14 mouse cellular contexts compared by ENCODE assay signal in genomic region chr12:108255960-108256359, GRCm38 (mm10). TPM values are rescaled to one million over a fixed set of nuclear protein-coding genes. Genes with fewer than 3 reads are reported as not detected.
A peak's percentile ranks its signal among the peaks of the same experiment; 100 is the strongest.
DNase-seq lines count a peak whose midpoint lies in the region; ATAC-seq and TF ChIP-seq lines count a peak whose summit lies in the region.
"Had no signal": no experiment of that assay in that cellular context is flagged by ENCODE, and none has a peak within 500 bp of the region (broad histone marks: within the 10 kb centered on the region; RNA-seq: fewer than 3 reads in every experiment).

No protein-coding gene starts in this region.

- H3K36me3 ChIP-seq in forebrain, embryonic 12.5 days (replicated peaks): no peaks in the 10 kb centered on the region
- H3K36me3 ChIP-seq in forebrain, postnatal 0 days (ENCODE audit: insufficient read depth): no peaks in the 10 kb centered on the region
- H3K36me3 ChIP-seq in intestine, embryonic 15.5 days: no peaks in the 10 kb centered on the region
- H3K36me3 ChIP-seq in intestine, postnatal 0 days (ENCODE audit: control insufficient read depth, insufficient read depth): no peaks in the 10 kb centered on the region
- no peaks in the 10 kb centered on the region for H3K36me3 ChIP-seq in embryonic facial prominence, embryonic 11.5 days (replicated peaks; ENCODE audit: control insufficient read depth, insufficient read depth, low read depth, low read length)
- no peaks in the 10 kb centered on the region for H3K36me3 ChIP-seq in midbrain, embryonic 13.5 days
- H3K36me3 ChIP-seq: embryonic facial prominence, embryonic 15.5 days had no signal

- peak overlapping the region; percentile 66 for H3K27ac ChIP-seq in forebrain, embryonic 12.5 days
- no peak overlapping the region for H3K27ac ChIP-seq in forebrain, postnatal 0 days (ENCODE audit: low read depth, low read length)
- H3K27ac ChIP-seq in intestine, embryonic 15.5 days: 0 out of 2 replicates have a peak overlapping the region, but pooled peaks have one; percentile 48
- no peak overlapping the region for H3K27ac ChIP-seq in intestine, postnatal 0 days (ENCODE audit: low read depth, low read length)
- H3K27ac ChIP-seq in embryonic facial prominence, embryonic 11.5 days (replicated peaks; ENCODE audit: low read depth, low read length): 0 out of 2 replicates have a peak overlapping the region, but pooled peaks have one; percentile 16
- H3K27ac ChIP-seq in midbrain, embryonic 13.5 days: peak overlapping the region; percentile 47
- H3K27ac ChIP-seq: embryonic facial prominence, embryonic 15.5 days; liver, embryonic 14.5 days; macrophage had no signal

- H3K9ac ChIP-seq in forebrain, embryonic 12.5 days: no peak overlapping the region
- no peak overlapping the region for H3K9ac ChIP-seq in forebrain, postnatal 0 days
- H3K9ac ChIP-seq in intestine, embryonic 15.5 days: no peak overlapping the region
- no peak overlapping the region for H3K9ac ChIP-seq in intestine, postnatal 0 days (ENCODE audit: low read depth, low read length)
- H3K9ac ChIP-seq in embryonic facial prominence, embryonic 11.5 days (replicated peaks; ENCODE audit: low read length): no peak overlapping the region
- H3K9ac ChIP-seq in midbrain, embryonic 13.5 days (replicated peaks): no peak overlapping the region
- H3K9ac ChIP-seq: embryonic facial prominence, embryonic 15.5 days; liver, embryonic 14.5 days had no signal

- H3K4me1 ChIP-seq in forebrain, embryonic 12.5 days: peaks cover 79% of the 10 kb centered on the region
- H3K4me1 ChIP-seq in forebrain, postnatal 0 days (ENCODE audit: insufficient read depth): peaks cover 3% of the 10 kb centered on the region; the same call in 1 of the 2 replicates
- peaks cover 44% of the 10 kb centered on the region for H3K4me1 ChIP-seq in intestine, embryonic 15.5 days (replicated peaks)
- H3K4me1 ChIP-seq in intestine, postnatal 0 days (replicated peaks; ENCODE audit: control insufficient read depth, insufficient read depth, low read length): peaks cover 23% of the 10 kb centered on the region
- H3K4me1 ChIP-seq in embryonic facial prominence, embryonic 11.5 days (ENCODE audit: control insufficient read depth, insufficient read depth, low read length): peaks cover 4% of the 10 kb centered on the region
- H3K4me1 ChIP-seq in midbrain, embryonic 13.5 days (replicated peaks): peaks cover 82% of the 10 kb centered on the region

- H3K4me2 ChIP-seq in forebrain, embryonic 12.5 days: peak overlapping the region; percentile 13
- H3K4me2 ChIP-seq in forebrain, postnatal 0 days (ENCODE audit: low read depth): no peak overlapping the region
- no peak overlapping the region for H3K4me2 ChIP-seq in intestine, embryonic 15.5 days (replicated peaks)
- no peak overlapping the region for H3K4me2 ChIP-seq in intestine, postnatal 0 days (replicated peaks; ENCODE audit: low read depth)
- H3K4me2 ChIP-seq in embryonic facial prominence, embryonic 11.5 days (ENCODE audit: low read depth, low read length): no peak overlapping the region
- no peak overlapping the region for H3K4me2 ChIP-seq in midbrain, embryonic 13.5 days (replicated peaks)
- H3K4me2 ChIP-seq: embryonic facial prominence, embryonic 15.5 days had no signal

- no peak for DNase-seq in forebrain, postnatal 0 days
- no peak for DNase-seq in embryonic facial prominence, embryonic 11.5 days (ENCODE audit: low spot score)
- DNase-seq in MN1 (ENCODE audit: low spot score): no peak
- DNase-seq in layer of hippocampus, postnatal 25 days (ENCODE audit: extremely low spot score in 1 of 2, low spot score in 1 of 2): no peak
- DNase-seq: spleen, adult 18-20 months had no signal

- ATAC-seq in forebrain, embryonic 12.5 days (ENCODE audit: low FRiP score): no peak
- ATAC-seq in forebrain, postnatal 0 days: no peak
- no peak for ATAC-seq in intestine, embryonic 15.5 days
- no peak for ATAC-seq in intestine, postnatal 0 days
- peak; percentile 6; the same call in 1 of the 2 replicates for ATAC-seq in embryonic facial prominence, embryonic 11.5 days (replicated peaks; ENCODE audit: insufficient number of reproducible peaks, low FRiP score, low TSS enrichment, low read depth)
- ATAC-seq in midbrain, embryonic 13.5 days: peak; percentile 5; the same call in 1 of the 2 replicates

- no peak for TF ChIP-seq CTCF in forebrain, postnatal 0 days (IDR thresholded peaks at IDR 0.05; ENCODE audit: low read depth)
- TF ChIP-seq CTCF in intestine, postnatal 0 days (IDR thresholded peaks at IDR 0.05; ENCODE audit: low read depth): no peak

- no peaks in the 10 kb centered on the region for H3K27me3 ChIP-seq in forebrain, embryonic 12.5 days
- no peaks in the 10 kb centered on the region for H3K27me3 ChIP-seq in forebrain, postnatal 0 days (ENCODE audit: insufficient read depth, low read length)
- no peaks in the 10 kb centered on the region for H3K27me3 ChIP-seq in intestine, embryonic 15.5 days (replicated peaks)
- H3K27me3 ChIP-seq in intestine, postnatal 0 days (replicated peaks; ENCODE audit: control insufficient read depth, insufficient read depth, low read length): no peaks in the 10 kb centered on the region
- H3K27me3 ChIP-seq in embryonic facial prominence, embryonic 11.5 days (ENCODE audit: control insufficient read depth, insufficient read depth, low read length): no peaks in the 10 kb centered on the region
- H3K27me3 ChIP-seq in midbrain, embryonic 13.5 days: no peaks in the 10 kb centered on the region
- H3K27me3 ChIP-seq: embryonic facial prominence, embryonic 15.5 days had no signal

- H3K4me3 ChIP-seq in forebrain, embryonic 12.5 days (replicated peaks): no peak overlapping the region
- no peak overlapping the region for H3K4me3 ChIP-seq in forebrain, postnatal 0 days (ENCODE audit: low read depth, low read length)
- no peak overlapping the region for H3K4me3 ChIP-seq in intestine, embryonic 15.5 days (replicated peaks)
- H3K4me3 ChIP-seq in intestine, postnatal 0 days (ENCODE audit: low read depth, low read length): no peak overlapping the region
- no peak overlapping the region for H3K4me3 ChIP-seq in embryonic facial prominence, embryonic 11.5 days (ENCODE audit: low read depth, low read length)
- H3K4me3 ChIP-seq in midbrain, embryonic 13.5 days (replicated peaks): no peak overlapping the region
- H3K4me3 ChIP-seq: embryonic facial prominence, embryonic 15.5 days; myocyte had no signal

- 20% methylated on average over 5 of the region's 5 CpGs for WGBS in forebrain, embryonic 12.5 days
- 26% methylated on average over 5 of the region's 5 CpGs for WGBS in forebrain, postnatal 0 days
- WGBS in intestine, embryonic 15.5 days: 36% methylated on average over 5 of the region's 5 CpGs
- 32% methylated on average over 5 of the region's 5 CpGs for WGBS in intestine, postnatal 0 days
- WGBS in embryonic facial prominence, embryonic 11.5 days: 31% methylated on average over 5 of the region's 5 CpGs
- 33% methylated on average over 5 of the region's 5 CpGs for WGBS in midbrain, embryonic 13.5 days

- H3K9me3 ChIP-seq in forebrain, embryonic 12.5 days: no peaks in the 10 kb centered on the region
- no peaks in the 10 kb centered on the region for H3K9me3 ChIP-seq in forebrain, postnatal 0 days (ENCODE audit: low read length)
- no peaks in the 10 kb centered on the region for H3K9me3 ChIP-seq in intestine, embryonic 15.5 days
- no peaks in the 10 kb centered on the region for H3K9me3 ChIP-seq in intestine, postnatal 0 days (ENCODE audit: control insufficient read depth)
- H3K9me3 ChIP-seq in embryonic facial prominence, embryonic 11.5 days (replicated peaks; ENCODE audit: control insufficient read depth, low read length): no peaks in the 10 kb centered on the region
- no peaks in the 10 kb centered on the region for H3K9me3 ChIP-seq in midbrain, embryonic 13.5 days
- H3K9me3 ChIP-seq: embryonic facial prominence, embryonic 15.5 days had no signal

RNA-seq across cellular contexts. Expression of gene Ccdc85c, which starts 19.3 kb away (rescaled TPM):
- polyA plus RNA-seq in forebrain, embryonic 12.5 days (2016; fragmentation: Nextera tagmentation; extraction: Ambion mirVana): 10.7 and 14.7 TPM in 2 replicates
- total RNA-seq in forebrain, postnatal 0 days (2014; rRNA removed): 66.1 and 68.0 TPM in 2 replicates
- polyA plus RNA-seq in forebrain, postnatal 0 days (2015; fragmentation: Nextera tagmentation; extraction: Ambion mirVana): 15.5 and 16.2 TPM in 2 replicates
- 8.7 and 9.3 TPM in 2 replicates for polyA plus RNA-seq in intestine, embryonic 15.5 days (2015; fragmentation: Nextera tagmentation; extraction: Ambion mirVana)
- 10.1 and 12.0 TPM in 2 replicates for polyA plus RNA-seq in intestine, postnatal 0 days (2015; fragmentation: Nextera tagmentation; extraction: Ambion mirVana)
- polyA plus RNA-seq in embryonic facial prominence, embryonic 11.5 days (2014; fragmentation: Nextera tagmentation; extraction: Ambion mirVana): 8.4 and 9.8 TPM in 2 replicates
- 19.5 and 21.5 TPM in 2 replicates for polyA plus RNA-seq in midbrain, embryonic 13.5 days (2015; fragmentation: Nextera tagmentation; extraction: Ambion mirVana)
- total RNA-seq in layer of hippocampus, postnatal 25 days (2021): 10 to 100 TPM; 66.6 to 71.3 TPM

RNA-seq across cellular contexts. Expression of gene Hhipl1, which starts 50.1 kb away (rescaled TPM):
- polyA plus RNA-seq in forebrain, embryonic 12.5 days (2016; fragmentation: Nextera tagmentation; extraction: Ambion mirVana): 3.3 and 3.5 TPM in 2 replicates
- 3.9 and 5.2 TPM in 2 replicates for total RNA-seq in forebrain, postnatal 0 days (2014; rRNA removed)
- 1.1 and 1.5 TPM in 2 replicates for polyA plus RNA-seq in forebrain, postnatal 0 days (2015; fragmentation: Nextera tagmentation; extraction: Ambion mirVana)
- polyA plus RNA-seq in intestine, embryonic 15.5 days (2015; fragmentation: Nextera tagmentation; extraction: Ambion mirVana): 0.55 and 0.69 TPM in 2 replicates
- 0.20 TPM in 2 replicates for polyA plus RNA-seq in intestine, postnatal 0 days (2015; fragmentation: Nextera tagmentation; extraction: Ambion mirVana)
- polyA plus RNA-seq in embryonic facial prominence, embryonic 11.5 days (2014; fragmentation: Nextera tagmentation; extraction: Ambion mirVana): 0.43 and 0.59 TPM in 2 replicates
- 2.0 and 2.9 TPM in 2 replicates for polyA plus RNA-seq in midbrain, embryonic 13.5 days (2015; fragmentation: Nextera tagmentation; extraction: Ambion mirVana)
- 1 to 10 TPM; 5.0 to 5.1 TPM for total RNA-seq in layer of hippocampus, postnatal 25 days (2021)
- total RNA-seq: granulocyte monocyte progenitor cell, adult 5-6 weeks had no signal
- polyA plus RNA-seq: macrophage had no signal

Comparison
In these comparisons a context has a peak if more than half of its experiments do, and no peak if none do; other contexts are left out.
1. H3K27ac ChIP-seq: peak in forebrain, embryonic 12.5 days (single experiment), intestine, embryonic 15.5 days (single experiment), embryonic facial prominence, embryonic 11.5 days (single experiment) and midbrain, embryonic 13.5 days (single experiment); none in forebrain, postnatal 0 days (single experiment) and intestine, postnatal 0 days (single experiment).
2. ATAC-seq: peak in embryonic facial prominence, embryonic 11.5 days (single experiment) and midbrain, embryonic 13.5 days (single experiment); none in forebrain, embryonic 12.5 days (single experiment), forebrain, postnatal 0 days (single experiment), intestine, embryonic 15.5 days (single experiment) and intestine, postnatal 0 days (single experiment).